Mouse (Mus musculus) urinary bladder, adult 18-20 months (tissue): ENCODE measurements around the gene Brap.
"Not testable (repeated sequence)": the region's sequence is repeated elsewhere in the genome, so short reads cannot be mapped to it uniquely, and the experiment has no call there.

Source experiments
- DNase-seq, 2 experiments: peaks; one replicate each; pipeline ENCODE4 v3.0.0; 2022; ENCODE audit warnings: low spot score in 2 of 2, mixed read lengths in 2 of 2

Gene Brap

DNA sequence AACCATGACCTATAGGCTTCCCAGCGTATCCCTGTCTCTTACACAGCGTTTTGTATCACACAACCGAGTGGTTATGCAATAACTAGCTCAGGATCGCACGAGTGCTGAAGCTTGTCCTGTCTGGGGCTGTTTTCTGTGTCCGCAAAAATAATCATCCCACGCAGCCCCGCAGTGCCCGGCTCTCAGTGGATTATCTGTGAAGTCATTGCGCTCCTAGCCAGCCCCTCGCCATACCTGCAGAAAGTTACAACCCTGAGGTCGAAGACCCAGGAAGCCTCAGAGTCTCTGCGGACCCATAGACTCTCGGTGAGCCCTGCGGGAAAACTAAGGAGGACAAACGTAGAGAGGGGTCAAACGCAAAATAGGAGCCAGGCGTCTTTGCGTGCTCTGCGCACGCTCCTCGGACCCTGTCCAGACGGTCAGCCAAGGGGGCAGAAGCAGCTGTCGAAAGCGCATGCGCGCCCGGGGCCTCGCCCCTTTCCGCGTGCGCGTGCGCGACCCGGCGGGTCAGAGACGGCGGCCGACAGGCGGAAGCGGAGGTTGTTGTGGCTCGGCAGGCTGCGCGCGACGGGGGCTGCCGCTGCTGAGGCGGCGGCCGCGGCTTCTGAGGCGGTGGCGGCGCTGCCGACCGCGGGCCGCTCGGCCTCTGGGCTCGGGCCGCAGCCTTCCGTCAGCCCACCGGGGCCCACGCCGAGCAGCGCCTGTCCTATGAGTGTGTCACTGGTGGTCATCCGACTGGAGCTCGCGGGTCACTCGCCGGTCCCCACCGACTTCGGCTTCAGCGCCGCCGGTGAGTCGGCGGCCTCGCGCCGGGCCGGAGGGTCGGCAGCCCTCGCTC lies at the start of gene Brap, which contains the start of gene Acad10:
Gene Brap, plus strand, starts transcription at position 505 of the 838 bp plus-strand sequence.
Gene Acad10, minus strand, starts transcription at position 456 of the 838 bp plus-strand sequence.
- DNase-seq = peak; percentile 89 to 90

DNA sequence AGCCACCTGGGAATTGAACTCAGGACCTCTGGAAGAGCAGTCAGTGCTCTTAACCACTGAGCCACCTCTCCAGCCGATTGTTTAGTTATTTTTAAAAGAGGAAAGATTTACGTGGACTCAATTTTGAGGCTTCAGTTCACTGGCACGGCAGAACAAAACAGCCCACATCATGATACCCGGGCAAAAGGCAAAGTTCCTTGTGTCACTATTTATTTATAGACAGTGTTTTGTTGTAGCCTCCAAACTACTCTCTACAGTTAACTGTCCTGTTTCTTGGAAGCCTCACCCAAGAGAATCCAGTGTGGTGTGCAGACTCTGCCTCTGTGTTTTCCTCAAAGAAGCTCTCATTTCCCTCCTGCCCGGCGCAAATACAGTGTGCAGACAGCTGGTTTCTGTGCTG lies 48.3 kb upstream of the Brap start:
- no peak for DNase-seq

DNA sequence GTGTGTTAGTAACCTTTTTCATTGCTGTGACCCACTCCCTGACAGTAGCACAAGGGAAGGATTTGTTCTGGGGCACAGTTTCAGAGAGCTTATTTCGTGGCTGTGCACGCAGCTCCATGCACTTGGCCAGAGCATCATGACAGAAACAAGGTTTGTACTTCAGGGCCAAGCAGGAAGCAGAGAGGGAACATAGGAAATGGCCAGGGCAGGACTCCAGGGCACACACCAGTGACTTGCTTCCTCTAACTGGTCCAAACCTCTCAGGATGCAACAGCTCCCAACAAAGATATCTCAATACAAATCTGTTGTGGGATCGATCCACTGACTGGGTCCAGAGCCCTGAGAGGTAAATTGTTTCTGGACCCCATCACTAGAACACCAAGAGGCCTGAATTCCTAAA lies 45.4 kb upstream of the Brap start:
- not testable (repeated sequence) for DNase-seq

DNA sequence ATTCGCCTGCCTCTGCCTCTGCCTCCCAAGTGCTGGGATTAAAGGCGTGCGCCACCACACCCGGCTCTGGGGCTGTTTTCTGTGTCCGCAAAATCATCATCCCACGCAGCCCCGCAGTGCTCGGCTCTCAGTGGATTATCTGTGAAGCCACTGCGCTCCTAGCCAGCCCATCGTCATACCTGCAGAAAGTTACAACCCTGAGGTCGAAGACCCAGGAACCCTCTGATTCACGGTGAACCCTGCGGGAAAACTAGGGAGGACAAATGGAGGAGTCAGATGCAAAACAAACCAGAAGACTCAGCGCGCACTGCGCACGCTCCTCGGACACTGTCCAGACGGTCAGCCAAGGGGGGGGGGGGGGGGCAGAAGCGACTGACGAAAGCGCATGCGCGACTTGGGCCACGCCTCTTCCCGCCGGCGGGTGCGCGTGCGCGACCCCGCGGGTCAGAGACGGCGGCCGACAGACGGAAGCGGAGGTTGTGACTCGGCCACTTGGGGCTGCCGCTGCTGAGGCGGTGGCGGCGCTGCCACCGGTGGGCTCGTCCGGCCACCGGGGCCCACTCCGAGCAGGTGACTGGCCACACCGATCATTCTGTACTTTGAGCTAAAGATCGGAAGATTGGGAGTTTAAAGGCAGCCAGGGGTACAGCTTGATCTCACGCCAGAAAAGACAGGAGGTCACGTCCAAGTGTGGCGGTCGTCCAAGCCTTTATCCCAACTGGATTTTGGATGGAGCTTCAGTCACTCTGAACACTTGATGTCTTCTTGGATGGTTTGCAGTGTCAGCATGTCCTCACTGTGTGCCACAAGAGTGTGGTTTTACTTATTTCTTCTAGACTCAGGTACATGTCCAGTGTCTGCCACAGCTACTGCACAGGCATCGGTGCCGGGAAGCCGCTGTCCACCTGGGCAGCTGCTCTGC lies 41.5 kb upstream of the Brap start, which contains the start of gene Acad12:
Gene Acad12, minus strand, starts transcription at position 347 of the 922 bp plus-strand sequence.
- DNase-seq = peak; percentile 70 to 75

DNA sequence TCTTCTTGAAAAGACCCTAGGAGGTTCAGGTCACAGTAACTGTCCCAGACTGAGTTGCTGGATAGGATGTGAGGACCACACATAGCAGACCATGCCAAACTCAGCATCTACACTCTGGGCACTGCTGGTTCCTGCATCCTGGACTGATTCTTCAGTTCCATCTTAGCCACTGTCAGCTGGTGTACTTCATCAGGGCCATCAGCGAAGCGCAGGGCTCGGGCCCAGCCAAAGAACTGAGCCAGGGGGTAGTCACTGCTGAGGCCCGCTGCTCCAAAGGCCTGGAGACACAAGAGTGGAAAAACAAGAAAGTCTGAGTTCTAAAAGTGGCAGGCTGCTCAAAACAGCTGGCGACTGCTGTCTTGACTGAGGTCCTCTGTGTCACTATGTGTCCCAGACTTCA lies 39.3 kb upstream of the Brap start:
- DNase-seq = no peak

DNA sequence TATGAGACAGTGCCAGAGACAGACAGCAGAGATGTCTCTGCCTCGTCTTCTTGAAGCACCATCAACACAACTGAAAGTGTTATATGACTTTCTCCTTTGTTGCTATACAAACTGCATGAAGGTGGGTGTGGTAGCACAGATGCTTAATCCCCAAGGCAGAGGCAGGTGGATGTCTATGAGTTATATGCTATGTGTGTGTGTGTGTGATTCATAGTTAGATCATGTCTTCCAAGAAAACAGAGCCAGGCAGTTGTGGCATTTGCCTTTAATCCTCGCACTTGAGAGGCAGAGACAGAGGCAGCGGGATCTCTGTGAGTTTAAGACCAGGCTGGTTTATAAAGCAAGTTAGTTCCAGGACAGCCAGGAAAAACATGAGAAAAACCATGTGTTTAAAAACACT lies 37.1 kb upstream of the Brap start:
- DNase-seq = no peak

DNA sequence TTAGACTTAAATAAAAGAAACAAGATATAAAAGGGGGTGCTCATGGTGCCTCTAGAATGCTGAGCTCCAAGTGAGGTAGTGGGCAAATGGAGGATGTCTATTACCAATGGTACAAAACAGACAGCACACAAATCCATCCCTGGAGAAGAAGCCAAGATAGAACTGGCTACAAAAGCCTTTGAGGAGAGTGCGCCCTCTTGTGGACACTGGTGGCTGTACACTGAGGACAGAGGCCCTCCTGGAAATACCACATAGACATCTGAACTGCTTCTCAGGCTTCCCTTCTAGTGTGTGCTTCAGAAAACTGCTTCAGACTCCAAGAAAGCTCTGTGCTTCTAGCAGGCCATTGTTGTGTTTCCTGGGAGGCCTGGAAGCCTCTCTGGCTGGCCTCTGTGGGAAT lies 32.5 kb upstream of the Brap start:
- DNase-seq = peak; percentile 40 to 54

DNA sequence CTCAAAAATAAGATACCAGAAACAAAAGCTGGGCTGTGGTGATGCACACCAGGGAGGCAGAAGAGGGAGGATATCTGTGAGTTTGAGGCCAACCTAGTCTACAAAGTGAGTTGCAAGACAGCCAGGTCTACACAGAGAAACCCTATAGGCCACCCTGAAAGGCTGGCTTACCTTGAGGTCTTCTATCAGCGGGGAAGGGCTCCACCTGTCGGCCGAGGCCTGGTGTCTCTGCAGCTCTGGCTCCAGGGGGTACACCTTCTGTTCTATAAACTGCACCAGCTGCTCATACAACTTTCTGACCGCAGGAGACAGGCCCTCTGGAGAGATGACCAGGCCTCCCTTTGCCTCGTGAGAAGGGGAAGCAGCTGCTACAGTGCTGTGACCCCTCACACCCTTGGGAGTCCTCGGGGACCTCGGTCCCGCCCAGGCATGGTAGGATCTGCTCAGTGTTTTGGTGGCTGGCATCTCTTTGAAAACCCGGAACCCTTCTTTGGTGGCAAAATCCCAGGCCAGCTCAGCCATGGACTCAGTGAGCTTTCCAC lies 29.2 kb upstream of the Brap start:
- not testable (repeated sequence) for DNase-seq

DNA sequence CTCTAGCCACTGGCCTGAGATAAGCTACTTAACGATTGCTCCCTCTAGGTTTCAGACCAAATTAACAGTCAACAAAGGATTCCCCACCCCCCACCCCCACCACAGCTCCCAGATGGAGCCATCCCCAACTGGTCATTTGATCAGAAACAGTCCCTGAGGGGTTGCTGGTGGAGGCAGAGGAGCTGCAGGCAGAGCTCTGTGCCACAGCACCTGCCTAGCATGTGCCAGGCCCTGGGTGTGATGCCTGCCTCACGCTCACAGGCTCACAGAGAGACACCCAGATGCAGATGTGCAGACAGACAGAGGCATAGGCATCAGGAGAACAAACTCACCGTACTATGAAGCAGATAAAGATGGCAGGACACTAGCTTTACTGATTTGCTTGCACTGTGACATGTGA lies 27.6 kb upstream of the Brap start:
- DNase-seq = no peak

DNA sequence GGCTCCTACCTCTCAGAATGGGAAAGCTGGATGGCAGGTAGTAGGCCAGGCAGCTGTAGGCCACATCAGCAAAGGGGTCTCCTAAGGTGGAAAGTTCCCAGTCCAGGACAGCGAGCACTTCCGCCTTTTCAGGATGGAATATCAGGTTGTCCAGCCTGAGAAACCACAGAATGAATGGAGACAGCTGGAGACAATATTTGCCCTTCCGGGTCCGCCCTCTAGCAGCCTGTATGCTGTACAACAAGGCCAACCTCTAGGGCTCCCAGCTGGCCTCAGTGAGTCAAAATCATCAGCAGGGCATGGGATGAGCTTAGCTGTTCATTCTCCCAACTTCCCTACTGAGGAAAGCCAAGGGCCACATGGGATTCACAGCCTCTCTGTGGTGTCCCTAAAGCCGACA lies 25.7 kb upstream of the Brap start:
- no peak for DNase-seq

DNA sequence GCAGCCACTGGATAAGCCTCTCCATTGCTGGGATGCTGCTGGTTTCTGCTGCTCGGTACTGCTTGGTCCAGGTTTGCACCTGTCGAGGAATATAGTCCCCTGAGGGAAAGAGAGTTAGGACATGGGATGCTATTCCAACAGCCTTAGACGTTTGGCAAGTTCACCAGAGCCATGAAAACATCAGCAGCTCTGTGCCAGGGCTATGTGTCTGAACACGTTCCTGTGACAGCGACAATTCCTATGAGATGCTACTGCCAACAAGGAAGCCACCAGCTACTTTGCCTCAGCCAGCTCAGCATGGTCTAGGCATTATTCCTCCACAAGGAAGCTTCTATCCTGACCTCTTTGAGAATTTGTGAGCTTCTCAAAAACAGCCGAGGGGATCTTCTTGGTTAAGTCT lies 23.1 kb upstream of the Brap start:
- DNase-seq = no peak

DNA sequence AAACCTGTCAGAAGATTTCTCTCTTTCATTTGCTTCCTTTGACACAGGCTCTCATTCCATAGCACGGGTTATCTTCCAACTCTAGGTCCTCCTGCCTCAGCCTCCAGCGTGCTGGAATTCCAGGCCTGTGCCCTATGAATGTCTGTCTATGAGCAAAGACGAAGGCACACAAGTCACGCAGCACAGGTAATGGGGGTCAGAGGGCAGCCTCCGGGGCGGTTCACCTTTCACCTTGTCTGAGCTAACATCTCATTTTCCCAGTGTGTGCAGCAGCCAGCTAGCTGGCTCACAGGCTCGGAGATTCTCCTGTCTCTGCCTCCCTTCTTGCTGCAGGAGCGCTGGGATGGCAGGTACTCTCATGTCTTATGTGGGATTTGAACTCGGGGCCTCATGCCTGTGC lies 20.8 kb upstream of the Brap start:
- no peak for DNase-seq

DNA sequence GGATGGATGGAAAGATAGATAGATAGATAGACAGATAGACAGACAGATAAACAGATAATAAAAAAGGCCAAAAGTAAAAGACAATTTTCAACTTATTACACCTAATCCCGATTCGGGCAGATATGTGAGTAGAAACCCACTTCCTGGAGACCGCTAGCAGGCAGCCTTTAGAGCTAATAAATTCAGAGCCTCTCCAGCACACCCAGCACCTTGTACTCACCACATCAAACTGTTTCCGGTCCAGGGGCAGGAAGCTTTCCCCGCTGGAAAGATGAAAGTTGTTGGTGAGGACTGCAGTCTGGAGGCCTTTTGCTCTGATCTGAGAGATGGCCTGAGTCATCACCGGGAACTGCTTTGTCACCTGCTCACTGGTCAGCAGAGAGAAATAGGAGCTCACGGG lies 11.2 kb upstream of the Brap start:
- DNase-seq = no peak

DNA sequence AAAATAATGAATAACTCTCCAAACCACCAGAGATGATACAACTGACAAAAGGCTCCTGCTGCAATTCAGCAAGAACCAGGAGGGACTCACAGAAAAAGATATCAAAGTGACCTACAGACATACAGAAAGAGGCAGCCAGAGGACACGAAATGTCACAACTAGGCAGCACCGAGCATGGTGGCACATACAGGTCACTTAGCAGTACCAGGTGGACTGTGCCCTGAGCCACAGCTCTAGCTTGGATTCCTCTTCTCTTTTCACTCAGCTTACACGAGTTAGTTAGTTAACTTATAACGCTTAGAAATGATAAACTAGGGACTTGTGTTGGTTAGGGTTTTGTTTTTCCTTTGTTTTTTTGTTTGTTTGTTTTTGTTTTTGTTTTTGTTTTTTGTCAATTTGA lies 5.8 kb upstream of the Brap start:
- DNase-seq = no peak

DNA sequence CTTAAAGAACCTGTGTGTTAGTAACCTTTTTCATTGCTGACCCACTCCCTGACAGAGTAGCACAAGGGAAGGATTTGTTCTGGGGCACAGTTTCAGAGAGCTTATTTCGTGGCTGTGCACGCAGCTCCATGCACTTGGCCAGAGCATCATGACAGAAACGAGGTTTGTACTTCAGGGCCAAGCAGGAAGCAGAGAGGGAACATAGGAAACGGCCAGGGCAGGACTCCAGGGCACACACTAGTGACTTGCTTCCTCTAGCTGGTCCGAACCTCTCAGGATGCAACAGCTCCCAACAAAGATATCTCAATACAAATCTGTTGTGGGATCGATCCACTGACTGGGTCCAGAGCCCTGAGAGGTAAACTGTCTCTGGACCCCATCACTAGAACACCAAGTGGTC lies 3.5 kb upstream of the Brap start:
- not testable (repeated sequence) for DNase-seq

DNA sequence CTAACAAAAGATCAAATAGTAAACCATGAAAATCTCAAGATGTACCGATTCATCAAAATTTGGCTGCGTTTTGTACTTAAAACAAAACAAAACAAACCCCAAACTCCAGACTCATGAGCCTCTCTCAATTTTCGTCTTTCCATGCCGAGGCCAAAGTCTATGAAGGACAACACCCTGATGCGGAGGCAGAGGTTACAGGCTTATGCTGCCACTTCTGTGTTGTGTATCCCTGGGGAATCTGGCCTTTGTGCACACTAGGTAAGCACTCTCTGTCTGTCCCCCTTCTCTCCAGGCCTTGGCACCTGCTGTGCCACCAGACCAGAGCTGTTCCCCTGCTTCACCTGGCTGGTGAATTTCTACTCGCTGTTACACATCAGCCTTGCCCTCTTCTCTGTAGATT lies 2.7 kb upstream of the Brap start:
- not testable (repeated sequence) for DNase-seq

DNA sequence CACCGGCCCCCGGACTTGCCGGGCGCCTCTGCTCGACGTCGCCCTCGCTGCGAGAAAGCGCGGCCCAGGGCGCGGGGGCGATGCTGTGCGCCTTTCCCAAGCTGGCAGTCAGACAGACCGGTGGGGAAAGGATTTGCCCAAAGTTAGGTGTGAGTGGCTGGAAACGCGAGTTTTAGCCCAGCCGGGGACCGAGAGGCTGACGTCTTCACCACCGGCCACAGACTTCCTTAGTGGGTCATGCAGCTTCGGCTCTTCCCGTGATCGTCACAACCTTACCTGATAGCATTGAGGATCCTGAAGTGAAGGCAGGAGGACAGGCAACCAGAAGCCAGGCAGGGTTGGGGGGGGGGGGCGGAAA lies 513 bp downstream of the Brap start:
- DNase-seq = peak in 1 of 2 experiments; percentile 46

DNA sequence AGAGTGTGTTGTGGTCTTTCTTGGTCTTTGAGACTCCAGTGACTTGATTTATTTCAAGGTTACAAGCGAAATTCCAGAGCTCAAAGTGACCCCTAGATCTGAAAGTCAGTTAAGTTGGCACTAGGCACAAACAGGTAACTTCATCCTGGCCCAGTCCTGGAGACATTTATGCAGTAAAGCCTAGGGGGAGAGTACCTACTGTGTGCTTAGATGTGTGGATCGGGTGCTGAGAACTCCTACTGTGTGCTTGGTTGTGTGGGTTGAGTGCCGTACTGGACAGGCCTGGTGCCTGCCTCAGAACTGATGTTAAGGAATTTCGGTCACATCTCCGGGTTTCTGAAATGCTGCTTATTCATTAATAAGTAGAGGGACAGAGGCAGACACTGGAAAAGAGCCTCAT lies 1.1 kb downstream of the Brap start:
- DNase-seq = no peak

DNA sequence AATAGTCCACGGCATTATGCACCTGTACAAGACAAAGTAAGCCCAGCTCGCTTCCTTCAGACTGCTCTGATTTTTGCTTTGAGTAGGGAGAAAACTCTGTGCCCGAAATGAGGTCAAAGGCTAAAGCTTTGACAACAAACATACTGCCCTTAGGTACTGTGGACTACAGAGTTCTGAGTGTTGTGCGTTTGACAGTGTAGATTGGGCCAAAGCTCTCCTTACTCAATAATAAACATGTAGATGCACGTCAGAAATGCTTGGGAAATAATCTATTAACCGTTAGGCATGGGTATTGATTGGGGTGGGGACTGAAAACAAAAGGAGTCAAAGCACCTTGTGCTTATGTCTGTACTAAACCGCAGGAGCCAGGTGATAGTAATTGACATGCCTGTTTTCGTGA lies 3.1 kb downstream of the Brap start:
- no peak for DNase-seq

DNA sequence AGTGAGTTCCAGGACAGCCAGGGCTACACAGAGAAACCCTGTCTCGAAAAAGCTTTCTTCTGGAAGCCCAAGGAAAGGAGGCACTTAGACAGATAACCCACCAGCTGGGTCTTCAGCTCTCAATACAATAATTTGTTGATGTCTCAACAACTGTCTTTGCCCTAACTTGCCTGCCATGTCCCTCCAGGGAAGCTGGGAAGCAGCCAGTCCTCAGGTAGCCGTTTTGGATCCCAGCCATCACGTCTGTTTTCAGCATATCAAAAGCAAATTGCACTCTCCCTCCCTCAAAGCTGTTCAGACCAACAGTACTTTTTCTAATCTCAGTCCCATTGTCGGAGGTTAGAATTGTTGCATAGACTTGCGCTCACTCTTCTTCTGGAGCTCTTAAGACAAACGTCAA lies 3.7 kb downstream of the Brap start:
- DNase-seq = no peak

DNA sequence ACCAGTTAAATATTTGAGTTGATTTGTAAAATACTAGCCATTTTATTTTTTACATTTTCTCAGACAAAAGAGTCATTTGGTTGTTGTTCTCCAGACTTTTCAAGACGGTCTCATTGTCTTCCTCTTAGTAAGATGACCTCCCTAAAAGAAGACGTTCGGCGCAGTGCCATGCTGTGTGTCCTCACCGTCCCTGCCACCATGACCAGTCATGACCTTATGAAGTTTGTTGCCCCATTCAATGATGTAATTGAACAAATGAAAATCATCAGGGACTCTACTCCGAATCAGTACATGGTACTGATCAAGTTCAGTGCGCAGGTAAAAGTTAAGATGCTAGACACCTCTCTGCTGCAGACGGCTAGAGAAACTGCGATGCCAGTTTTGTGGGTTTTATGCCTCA lies 4.6 kb downstream of the Brap start:
- DNase-seq = no peak

DNA sequence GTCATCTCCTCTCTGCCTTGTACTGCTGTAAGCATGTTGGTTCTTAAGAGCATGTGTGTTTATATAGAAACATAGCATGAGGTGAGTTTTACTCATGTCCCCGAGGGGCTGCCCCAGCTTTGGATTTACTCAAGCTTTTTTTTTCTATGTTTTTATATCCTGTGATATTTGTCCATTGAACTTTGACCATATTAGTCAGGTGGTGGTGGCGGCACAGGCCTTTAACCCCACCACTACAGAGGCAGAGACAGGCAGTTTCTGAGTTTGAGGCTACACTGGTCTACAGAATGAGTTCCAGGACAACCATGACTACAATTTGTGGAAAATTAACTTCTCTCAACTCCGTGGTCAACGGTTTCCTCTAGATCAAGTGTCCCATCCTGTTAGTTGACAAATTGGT lies 6.7 kb downstream of the Brap start:
- DNase-seq = no peak
